Mouse (Mus musculus) kidney, adult 9 months (tissue): ENCODE measurements around the gene Scel.

Source experiments
- DNase-seq: peaks from one replicate; pipeline ENCODE4 v3.0.0; 2022

Scel gene

GRCm38 (mm10) chr14:103515419-103515818 lies 2.3 kb downstream of the Scel start:
- no peak for DNase-seq

GRCm38 (mm10) chr14:103526286-103526685 lies 13.1 kb downstream of the Scel start:
- no peak for DNase-seq

- DNase-seq = no peak
These were observed 16.7 kb downstream of the Scel start for GRCm38 (mm10) chr14:103529733-103530367.

- DNase-seq = no peak
These were observed 18.7 kb downstream of the Scel start for GRCm38 (mm10) chr14:103531722-103532341.

GRCm38 (mm10) chr14:103535511-103536024 lies 22.4 kb downstream of the Scel start:
- DNase-seq = no peak

- DNase-seq = no peak
These were observed 23.2 kb downstream of the Scel start for GRCm38 (mm10) chr14:103536334-103536733.

- DNase-seq = peak; percentile 35
These were observed 24.4 kb downstream of the Scel start for GRCm38 (mm10) chr14:103537355-103538056.

- no peak for DNase-seq
These were observed 26.7 kb downstream of the Scel start for GRCm38 (mm10) chr14:103539796-103540195.

GRCm38 (mm10) chr14:103541679-103542078 lies 28.5 kb downstream of the Scel start:
- no peak for DNase-seq

- no peak for DNase-seq
These were observed 30.4 kb downstream of the Scel start for GRCm38 (mm10) chr14:103543304-103544079.

GRCm38 (mm10) chr14:103545734-103546133 lies 32.6 kb downstream of the Scel start:
- DNase-seq = no peak

GRCm38 (mm10) chr14:103546246-103546645 lies 33.1 kb downstream of the Scel start:
- DNase-seq = no peak

GRCm38 (mm10) chr14:103548220-103548619 lies 35.1 kb downstream of the Scel start:
- DNase-seq = no peak

- peak; percentile 74 for DNase-seq
These were observed 37.3 kb downstream of the Scel start for GRCm38 (mm10) chr14:103550480-103550879.

- no peak for DNase-seq
These were observed 37.8 kb downstream of the Scel start for GRCm38 (mm10) chr14:103550921-103551320.

- DNase-seq = no peak
These were observed 38.8 kb downstream of the Scel start for GRCm38 (mm10) chr14:103551921-103552320.

GRCm38 (mm10) chr14:103552379-103552778 lies 39.2 kb downstream of the Scel start:
- no peak for DNase-seq

GRCm38 (mm10) chr14:103556609-103557008 lies 43.5 kb downstream of the Scel start:
- DNase-seq = no peak

- DNase-seq = no peak
These were observed 48.4 kb downstream of the Scel start for GRCm38 (mm10) chr14:103561383-103562096.

GRCm38 (mm10) chr14:103567957-103568356 lies 54.8 kb downstream of the Scel start:
- DNase-seq = no peak

- DNase-seq = no peak
These were observed 55.3 kb downstream of the Scel start for GRCm38 (mm10) chr14:103568433-103568832.

- no peak for DNase-seq
These were observed 58.6 kb downstream of the Scel start for GRCm38 (mm10) chr14:103571598-103572320.
